Mouse (Mus musculus) c-Kit-positive CD71-positive TER-119-negative erythroid progenitor cells, embryonic 14.5 days (primary cell): ENCODE data around the gene Hdac7.

Source experiments
- DNase-seq: peaks from one replicate; pipeline ENCODE4 v3.0.0-alpha.2; 2013; ENCODE audit warnings: low read depth

Hdac7 gene

DNA sequence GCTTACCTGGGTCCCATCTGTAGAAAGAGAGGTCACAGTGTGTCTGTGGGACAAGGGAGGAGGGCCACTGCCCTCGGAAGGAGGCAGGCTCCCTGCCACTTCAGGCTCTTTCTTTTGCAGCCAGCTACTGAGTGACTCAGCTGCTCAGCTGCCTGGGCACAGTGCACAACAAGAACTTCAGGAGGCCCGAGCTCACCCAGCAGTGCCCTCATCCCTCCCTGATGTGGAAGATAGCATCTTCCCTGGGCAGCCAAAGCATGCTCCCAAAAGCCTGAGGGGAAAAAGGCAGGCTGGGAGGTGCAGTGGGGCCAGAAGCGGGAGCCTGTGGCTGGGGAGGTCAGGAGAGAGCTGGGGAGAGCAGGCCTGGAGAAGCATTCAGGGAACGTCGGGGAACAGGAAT, 29.6 kb downstream of the Hdac7 start:
- no peak for DNase-seq

DNA sequence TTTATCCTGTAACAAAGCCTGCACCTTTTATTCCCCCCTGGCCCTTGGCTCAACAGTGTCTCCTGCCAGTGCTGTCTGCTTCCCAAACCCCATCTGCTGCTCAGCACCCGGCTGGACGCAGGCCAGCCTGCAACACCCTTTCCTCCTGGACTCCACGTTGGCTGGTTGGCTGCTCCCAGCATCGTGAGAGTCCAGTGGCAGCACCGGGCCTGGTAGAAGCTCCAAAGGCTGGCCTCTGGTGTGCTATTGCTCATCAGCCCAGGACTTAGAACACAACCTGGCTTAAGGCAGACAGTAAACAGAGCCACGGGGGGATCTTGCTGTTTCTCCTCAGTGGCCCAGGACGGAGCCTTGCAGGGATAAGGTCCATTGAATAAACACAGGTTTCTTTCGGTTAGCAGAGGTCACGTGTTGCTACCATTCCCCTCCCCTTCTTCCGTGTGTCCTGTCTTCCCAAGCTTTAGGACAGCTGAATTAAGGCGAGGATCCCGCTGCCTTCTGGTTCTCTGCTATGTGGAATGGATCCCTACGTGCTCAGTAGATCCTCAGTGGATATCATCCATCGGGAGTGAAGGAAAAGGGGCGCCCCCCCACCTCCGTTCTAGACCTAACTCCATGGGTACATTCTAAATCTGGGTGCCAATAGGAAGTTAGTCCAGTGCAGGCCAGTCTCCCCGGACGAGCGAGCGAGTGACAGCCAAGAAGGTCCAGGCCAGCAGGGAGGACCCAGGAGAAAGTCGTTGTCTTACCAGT, 30.7 kb downstream of the Hdac7 start:
- DNase-seq, result no peak

DNA sequence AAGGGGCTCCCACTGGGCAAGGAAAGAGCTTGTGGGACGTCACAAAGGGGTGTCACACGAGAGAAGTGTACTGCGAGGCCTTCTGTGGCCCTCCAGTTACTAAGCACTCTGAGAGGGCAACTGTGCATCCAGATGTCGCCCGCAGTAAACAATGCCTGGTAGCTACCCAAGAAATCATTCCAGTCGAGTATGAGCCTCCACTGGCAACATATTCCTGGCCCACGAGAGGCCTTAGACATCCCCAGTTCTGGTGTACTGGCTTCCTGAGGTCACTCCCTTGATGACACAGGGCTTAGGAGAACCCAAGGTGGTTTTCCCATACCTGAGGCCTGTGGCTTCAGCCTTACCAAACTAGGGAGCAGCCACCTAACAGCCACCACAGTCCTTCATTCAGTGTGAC, 31.4 kb downstream of the Hdac7 start:
- DNase-seq, result no peak

DNA sequence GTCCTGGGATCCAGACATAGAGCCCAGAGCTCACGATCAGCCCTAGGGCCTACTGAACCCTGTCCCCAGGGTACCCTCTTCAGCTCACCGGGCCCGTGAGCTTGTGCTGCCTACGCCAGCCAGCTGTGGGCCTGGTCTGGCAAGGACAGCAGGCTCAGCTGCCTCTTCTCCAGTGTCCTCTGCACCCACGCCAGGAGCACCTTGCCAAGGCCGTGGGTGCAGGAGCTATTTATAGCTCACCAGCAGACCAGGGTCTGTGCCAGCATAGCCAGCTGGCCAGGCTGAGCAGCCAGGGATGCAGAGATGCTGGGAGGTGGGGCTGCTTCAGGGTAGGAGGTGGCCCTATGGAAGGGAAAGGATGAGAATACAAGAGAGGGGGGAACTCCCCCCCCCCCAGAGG, 32.2 kb downstream of the Hdac7 start:
- DNase-seq, result no peak

DNA sequence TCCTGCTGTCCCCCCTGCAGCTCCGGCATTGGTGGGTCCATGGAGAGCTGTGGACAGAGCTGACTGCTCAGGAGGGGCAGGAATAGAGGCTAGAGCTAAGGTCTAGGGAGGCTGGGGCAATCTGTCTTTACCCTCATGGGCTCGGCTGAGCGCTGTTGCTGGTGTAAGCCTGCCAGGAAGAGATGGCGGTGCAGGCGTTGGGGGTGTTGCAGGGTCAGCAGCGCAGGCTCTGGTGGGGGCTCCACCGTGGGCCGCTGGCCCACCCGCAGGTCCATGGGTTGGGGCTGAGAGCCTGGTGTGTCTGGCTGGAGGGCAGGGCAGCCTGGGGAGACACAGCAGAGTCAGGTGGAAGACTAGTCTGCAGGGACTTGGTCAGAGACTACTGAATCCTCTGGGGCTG, 33.0 kb downstream of the Hdac7 start:
- no peak for DNase-seq

DNA sequence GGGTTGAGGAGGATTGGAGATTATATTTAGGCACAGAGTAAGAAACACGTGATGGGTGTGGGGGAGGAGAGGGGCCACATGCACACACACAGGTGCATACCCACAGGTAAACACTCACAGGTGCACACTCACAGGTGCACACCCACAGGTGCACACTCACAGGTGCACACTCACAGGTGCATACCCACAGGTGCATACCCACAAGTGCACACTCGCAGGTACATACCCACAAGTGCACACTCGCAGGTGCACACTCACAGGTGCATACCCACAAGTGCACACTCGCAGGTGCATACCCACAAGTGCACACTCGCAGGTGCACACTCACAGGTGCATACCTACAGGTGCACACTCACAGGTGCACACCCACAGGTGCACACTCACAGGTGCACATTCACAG, 33.9 kb downstream of the Hdac7 start:
- no peak for DNase-seq

DNA sequence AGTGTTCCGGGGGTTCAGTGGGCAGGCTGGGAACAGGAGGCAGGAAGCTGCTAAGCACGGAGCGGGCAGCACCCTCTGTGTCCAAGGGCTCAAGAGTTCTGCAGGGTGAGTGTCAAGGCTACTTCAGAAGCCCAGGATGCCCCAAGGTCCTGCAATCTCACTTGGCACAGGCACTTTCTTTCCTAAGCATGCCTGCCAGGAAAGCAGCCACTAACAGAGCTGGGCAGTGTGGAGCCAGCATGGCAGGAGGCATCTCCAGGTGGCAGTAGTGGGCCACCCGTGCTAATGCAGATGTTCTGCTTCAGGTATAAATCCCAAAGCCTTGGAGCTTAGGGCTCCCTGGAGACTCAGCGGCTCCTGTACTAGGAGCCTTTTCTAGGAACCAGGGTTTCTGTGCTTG, 34.4 kb downstream of the Hdac7 start:
- DNase-seq, result no peak

DNA sequence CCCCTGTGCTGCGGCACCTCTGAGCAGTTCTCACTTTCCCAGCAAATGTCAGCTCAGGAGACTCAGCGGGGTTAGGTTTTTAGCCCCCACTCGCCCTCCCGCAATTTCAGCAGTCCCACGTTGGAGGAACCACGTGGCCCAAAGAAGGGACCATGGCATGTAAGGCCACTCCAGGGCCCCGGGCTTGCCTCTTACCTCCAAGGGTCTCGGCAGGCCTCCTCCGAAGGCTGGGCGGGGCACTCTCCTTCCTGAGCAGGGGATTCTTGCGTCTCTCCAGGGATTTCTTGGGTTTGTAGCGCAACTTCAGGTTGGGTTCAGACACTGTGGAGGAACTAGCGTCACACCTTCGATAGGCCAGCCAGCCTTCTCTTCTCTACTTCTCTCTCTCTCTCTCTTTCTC, 35.1 kb downstream of the Hdac7 start:
- DNase-seq, result no peak

DNA sequence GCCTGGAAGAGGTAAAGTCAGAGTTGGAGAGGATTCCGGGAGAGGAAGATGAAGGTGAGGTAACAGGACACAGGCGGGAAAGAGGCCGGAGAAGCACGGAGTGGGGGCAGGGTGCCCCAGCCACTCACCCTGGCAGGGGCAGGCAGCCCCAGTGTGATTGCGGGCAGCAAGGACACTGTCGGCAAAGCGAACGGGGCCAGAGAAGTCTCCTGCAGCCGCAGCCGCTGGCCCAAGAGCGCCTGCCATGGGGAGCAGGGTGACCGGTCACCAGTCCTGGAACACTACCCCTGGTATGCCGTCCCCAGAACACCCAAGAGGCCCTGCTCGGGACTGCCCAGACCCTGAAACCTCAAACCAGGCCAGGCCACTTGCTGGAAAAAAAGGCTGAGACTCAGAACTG, 35.8 kb downstream of the Hdac7 start:
- no peak for DNase-seq

DNA sequence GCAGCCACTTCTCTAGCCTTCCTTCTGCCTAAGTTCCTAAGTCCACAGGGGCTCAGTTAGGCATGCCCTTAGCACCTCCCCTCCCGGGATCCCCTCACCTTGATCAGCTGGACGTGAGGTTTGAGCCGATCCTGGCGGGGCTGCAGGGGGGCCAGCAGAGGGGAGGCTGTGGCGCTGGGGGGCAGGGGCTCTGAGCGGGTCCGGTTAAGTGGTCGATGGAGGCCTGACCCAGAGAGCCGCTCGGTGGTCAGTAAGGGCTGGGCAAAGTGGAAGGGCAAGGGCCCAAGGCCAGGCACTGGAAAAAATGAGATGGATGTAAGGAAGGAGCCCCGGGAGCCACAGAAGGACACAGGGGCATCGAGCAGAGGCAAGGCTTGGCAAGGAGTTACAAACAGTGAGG, 36.4 kb downstream of the Hdac7 start:
- no peak for DNase-seq

DNA sequence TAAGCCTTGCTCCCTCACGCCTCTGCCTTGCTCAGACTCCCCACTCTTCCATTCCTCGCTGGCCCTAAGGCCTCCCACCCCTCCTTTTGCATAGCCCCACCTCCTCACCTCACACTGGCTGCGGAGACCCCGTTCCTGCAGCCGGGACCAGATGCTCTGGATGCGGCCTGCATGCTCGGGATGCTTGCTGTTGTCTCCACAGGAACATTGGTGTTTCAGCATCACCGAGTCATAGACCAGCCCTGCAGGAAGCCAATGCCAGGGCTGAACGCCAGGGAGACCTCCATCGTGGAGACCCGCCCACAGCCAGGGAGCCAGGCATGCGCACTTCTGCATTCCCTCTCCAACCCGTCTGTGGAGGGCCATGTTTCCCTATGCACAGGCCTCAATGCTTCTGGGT, 41.7 kb downstream of the Hdac7 start:
- no peak for DNase-seq

DNA sequence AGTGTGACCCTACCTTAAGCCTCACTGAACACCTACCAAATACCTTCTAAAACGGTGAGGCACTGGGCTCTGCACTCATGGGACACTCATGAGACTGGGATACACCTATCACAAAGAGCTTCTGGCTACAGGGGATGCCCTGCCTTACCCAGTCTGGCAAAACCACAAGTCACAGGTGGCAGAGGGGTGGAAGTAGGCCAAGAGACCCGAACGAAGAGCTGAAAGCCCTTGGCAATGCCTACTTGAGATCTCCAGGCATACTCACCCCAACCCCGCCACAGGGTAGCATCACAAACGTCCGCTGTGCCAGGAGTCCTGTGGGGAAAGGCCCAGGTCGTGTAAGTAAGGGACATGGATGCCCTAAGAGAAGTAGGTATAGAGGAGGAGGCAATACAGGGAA, 42.5 kb downstream of the Hdac7 start:
- no peak for DNase-seq

DNA sequence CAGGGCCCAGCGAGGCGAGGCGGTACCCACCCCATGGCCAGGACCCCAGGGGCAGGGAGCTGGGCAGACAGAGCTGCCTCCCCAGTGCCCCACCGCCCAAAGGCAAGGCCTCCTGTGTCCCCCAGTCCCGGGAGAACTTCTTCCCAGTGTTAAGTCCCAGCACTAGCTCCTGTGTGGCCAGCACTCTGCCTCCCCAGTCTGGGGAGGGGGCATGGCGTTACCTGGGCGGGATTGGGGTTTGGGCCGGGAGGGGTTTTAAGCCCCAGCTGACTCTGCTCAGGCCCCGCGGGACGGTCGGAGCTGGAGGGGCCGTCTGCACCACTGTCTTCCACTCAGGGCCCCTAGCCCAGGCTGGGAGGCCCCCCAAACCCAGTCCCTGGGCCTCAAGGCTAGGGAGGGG, 43.4 kb downstream of the Hdac7 start:
- no peak for DNase-seq

DNA sequence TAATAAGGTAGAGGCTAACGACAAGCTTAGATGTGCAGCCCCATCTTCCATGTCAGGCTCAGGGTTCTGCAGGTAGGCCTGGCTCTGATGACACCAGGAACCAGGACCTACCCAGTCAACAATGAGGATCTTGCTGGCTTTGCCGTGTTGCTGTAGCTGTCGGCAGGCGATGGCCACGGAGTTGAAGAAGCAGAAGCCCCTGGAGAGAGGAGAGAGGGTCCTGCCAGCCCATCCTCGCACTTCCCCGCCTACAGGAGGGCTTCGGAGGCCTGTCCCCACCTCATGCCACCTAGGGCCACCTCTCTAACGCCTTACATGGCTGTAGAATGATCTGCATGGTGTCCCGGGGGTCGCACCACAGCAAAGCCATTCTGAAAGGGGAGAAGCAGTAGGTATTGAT, 44.9 kb downstream of the Hdac7 start:
- no peak for DNase-seq

DNA sequence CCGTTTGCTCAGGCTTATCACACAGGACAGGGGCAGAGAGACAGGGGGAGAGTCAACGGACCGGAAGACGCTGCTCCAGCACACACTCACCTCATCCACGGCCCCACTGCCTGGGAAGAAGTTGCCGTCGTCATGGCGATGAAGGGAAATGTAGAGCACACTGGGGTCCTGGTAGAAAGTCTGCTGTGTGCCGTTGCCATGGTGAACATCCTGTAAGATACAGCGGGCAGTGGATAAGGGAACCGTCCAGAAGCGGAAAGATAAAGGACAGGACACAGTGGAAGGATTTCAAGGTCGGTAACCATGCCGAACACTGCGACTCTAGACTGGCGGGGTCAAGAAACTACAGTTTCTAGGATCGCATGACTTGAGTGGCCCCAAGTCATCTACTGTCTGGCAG, 46.2 kb downstream of the Hdac7 start:
- DNase-seq, result no peak

DNA sequence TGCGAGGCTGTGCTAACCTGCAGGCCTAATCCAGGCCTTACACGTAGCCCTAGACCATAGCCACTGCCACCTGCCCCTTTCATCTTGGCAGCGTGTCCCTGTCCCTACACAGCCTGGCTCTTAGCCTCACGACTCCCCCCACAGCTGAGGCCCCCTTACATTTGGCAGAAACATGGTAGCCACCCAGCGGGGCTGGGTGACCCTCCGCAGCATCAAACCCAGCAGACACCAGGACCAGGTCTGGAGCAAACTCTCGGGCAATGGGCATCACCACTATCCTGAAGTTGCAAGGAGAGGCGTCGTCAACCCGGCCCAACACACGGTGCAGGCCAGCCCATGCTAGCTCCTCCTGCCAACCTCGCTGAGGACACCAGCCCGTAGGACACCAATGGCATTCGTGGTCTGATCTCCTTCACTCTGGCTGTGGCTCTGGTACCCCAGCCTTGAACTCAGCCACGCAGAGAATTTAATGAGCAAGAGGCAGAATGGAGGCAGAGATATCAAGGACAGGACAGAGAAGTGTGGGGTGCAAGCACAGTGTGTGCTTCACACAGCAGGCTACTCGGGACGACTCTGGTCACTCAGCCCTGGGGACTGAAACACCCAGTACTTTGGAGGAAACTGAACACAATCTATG, 47.5 kb downstream of the Hdac7 start:
- DNase-seq, result no peak

DNA sequence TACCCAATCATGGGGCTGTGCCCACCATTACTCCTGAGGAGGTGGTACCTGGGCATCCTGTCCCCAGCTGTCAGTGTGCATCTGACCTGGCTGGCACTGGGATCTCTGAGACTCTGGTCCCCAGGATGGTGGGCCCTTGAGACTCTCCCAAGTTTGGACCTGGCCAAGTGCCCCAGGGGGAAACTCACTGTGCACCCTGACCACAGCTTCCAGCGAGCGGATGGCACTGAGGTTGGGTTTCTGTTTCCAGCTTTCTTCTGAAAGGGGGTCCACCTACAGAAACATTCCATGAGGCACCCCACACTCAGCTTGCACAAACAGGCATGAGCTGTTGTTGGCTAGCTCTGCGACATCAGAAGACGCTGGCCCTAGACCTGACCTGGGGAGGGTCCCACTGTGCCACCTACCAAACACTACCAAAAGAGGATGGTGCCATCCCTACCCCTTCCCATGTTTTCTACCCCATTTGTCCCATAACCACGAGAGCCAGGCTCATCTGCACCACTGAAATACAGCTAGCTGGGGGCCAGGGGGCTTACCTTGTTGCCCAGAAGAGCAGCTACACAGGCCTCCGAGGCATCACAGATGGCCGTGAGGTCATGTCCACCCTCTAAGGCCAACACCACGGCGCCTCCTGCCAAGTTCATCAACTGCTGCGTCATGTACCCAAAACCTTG, 48.6 kb downstream of the Hdac7 start:
- DNase-seq, result no peak

DNA sequence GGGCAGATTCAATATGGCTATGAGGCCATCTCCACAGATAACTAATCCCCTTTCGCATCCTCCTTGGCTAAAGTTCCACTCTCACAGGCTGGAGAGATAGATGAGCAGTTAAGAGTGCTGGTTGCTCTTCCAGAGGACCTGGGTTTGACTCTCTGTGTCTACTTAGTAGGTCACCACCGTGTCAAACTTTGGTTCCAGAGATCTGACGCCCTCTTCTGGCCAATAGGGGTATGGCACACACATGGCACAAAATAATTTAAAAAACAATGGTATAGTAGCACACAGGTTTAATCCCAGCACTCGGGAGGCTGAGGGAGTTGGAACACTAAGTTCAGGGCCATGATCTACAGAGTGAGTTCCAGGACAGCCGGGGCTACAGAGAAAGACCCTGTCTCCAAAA, 50.0 kb downstream of the Hdac7 start:
- DNase-seq, result no peak

DNA sequence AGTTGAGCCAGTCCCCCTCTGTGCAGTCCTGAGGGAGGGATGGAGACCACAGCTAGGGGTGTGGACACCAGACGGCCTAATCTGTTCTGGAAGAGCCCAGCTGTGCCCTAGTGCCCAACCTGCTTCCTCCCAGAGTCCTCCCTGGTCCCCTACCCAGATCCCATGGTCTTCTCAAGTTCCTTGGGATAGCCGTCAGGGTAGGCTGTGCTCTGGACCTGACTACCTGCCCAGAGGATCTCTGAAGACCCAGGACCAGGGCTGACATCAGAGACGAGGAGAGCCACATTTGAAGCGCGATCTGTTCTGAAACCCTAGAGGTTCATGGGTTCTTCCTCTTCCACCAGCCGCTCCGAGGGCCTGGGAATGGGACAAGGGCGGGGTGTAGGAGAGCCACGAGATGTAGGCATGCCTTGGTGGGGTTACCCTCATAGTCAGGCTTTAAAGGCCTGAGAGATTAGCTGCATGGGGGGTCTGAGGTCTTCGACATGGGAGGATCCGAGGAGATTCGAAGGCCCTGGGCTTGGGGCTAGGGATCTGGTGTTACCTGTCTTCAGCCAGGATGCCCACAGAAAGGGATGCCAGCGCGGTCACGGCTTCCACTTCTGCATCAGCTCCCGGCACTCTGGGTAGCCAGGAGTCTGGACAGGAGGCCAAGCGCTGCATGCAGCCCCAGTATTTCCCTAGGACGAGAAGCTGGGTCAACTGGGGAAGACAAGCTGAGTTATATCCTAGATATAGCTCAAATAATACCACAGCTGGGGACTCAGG, 50.7 kb downstream of the Hdac7 start:
- DNase-seq, result no peak

DNA sequence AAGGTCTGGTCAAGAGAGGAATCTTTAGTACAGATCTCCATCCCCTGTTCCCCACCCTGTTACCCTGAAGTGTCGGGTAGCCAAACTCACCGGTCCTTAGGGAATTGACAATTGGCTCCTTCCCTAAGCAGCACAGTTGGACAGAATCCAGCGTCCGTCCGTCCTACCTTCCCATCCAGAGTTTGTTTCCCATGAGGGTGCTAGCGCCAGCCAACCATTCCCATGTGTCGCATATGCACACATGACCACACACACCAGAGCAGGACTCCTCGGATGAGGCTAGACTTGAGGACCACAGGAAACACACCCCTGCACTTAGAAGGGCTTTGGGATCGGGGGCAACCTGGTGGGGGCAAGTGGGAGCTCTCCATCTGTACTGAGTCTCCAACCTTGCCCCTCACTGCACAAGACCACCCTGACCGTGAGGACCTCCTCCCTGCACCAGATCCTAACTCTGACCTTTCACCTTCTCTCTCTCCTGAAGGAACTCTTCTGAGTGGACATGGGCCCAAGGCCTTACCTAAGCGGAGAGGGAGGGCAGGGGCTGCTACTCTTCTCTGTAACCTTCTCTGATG, 53.1 kb downstream of the Hdac7 start:
- DNase-seq, result no peak

DNA sequence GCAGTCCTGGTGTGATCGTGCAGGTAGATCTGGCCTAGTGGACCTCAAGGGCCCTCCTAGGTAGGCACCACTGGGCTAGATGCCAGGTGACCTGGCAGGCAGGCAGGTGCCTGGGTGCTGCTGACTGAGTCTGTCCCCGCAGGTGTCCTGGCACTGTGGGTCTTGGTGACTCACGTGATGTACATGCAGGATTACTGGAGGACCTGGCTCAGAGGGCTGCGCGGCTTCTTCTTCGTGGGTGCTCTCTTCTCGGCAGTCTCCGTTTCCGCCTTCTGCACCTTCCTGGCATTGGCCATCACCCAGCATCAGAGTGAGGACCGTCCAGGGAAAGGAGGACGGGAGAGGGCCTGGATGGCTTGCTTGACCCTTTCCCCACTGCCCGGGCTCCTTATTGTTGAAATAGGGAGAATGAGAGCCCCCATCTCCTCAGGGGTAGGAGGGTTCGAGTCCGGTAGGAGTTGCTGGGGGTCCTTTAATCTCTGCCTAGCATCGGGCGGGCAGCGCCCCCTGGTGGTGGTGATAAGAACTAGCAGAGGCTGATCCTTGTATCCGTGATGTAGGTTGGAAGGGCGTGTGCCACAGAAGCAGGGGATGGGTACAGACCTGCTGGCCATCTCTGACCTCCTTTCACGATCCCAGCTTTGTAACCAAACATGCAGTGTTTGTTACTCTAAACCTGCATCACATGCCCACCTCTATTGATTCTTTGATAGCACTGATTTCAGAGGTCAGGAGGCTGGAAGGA, 54.4 kb downstream of the Hdac7 start:
- DNase-seq, result no peak

DNA sequence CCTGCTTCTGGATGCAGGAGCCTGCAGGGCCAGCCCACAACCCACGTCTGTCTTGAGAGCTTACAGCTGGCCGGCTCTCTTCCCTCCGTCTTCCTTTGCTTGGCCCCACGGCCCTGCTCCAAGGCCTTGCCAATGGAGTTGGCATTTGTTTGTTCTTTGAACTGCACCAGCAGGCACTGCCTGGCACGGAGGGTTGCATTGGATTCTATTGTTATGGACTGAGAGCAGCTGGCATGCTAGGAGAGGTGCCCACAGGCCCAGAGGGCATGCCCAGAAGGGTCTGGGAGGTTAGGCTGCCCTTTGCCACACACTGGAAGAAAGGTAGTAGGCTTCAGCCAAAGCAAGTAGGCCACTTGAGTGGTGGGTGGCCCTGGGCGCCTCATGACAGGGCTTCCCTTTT, 55.5 kb downstream of the Hdac7 start:
- DNase-seq, result no peak
